Mouse (Mus musculus): Measurements from ENCODE around the gene Mcf2l.

DNA sequence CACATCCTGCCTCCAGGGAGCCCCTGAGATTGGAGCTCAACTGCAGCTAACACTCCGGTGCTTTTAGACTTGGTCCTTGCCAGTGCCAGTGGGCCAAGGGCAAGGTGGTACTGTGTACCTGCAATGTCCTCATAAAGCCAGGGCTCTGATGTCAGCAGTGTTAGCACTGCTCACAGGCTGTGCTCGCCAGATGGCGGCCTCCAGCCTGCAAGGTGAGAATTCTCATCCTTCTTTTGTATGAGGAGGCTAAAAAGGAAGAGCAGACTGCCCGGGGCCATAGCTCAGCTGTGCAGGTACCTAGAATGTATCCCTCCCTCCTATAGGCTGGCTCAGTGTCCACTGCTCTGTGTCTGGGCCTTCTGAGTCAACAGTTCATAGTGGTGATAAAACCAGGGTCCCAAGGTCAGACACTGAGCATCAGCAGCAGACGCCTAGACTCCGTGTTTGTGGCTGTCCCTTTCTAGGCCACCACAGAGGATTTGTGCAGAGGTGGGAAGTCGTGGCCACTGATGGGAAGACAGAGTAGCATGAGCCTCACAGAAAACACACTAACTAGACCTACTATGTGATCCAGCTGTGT is 77.5 kb downstream of the Mcf2l start:
- TF ChIP-seq FLI1 (IDR thresholded peaks at IDR 0.05; ENCODE audit: low read length): no peak
- no peak for TF ChIP-seq GATA1 (IDR thresholded peaks at IDR 0.05; ENCODE audit: borderline replicate concordance, low read length)

All from megakaryocyte, embryonic 14.5 days (primary cell).